Mouse (Mus musculus) thymus, adult 18-20 months (tissue): ENCODE measurements at regions not wholly inside any gene's neighbourhood (a gene's known extent, or its start where the extent isn't known, plus 50 kb on each side); places are given as distances from the start of the nearest gene placed in this dataset.

Experiments used
- DNase-seq, 2 experiments: peaks; one replicate each; pipeline ENCODE4 v3.0.0; 2022; ENCODE audit warnings: mixed read lengths in 2 of 2

DNA sequence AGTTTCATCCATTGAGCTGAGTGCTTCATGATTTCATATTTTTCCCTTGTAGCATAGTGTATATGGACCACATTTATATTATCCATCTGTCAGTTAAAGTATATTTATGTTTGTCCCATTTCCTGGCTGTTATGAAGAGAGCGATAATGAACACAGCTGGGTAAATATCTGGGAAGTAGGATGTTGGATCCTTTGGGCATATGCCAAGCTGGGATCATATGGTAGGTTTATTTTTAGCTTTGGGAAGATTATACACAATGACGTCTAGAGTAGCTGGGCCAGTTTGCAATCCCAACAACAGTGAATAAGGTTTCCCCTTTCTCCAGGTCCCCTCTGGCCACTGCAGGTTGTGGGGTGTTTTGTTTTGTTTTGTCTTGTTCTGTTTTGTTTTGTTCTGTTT lies 164.5 kb downstream of the Gm765 start:
- DNase-seq, result no peak

DNA sequence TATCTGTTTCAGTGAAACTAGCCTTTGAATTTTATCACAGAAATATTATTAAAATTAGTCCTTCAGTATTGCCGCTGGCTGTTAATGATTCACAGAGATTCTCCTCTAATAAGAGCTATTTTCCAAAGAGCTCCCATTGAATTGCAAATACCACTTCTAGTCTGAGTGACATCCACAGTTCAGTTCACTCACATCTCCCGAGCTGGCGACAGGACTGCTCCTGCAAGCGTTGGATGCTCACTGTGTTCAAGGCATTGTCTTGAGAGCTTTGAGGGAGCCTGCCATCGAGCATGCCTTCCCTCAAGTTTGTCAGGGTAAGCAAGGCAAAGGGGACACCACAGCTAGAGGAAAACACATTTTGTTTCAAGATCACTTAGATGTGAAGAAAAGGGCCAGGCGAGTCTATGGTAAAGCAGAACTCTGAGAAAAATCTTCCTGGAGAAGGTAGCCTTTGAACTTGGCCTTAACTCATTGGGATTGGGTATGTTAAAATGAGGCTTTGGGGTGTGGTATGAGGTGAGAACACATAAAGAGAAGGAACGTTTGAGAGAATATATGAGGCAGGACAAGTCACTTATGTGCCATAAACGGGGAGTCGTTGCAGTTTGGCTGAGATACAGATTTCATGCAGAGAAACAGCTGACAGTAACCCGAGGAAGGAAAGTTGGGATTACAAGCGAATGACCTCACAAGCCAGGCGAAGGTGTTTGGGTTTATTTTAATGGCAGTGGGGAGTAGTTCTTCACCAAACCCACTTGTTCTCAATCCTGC lies 193.3 kb downstream of the Gm765 start:
- no peak for DNase-seq

DNA sequence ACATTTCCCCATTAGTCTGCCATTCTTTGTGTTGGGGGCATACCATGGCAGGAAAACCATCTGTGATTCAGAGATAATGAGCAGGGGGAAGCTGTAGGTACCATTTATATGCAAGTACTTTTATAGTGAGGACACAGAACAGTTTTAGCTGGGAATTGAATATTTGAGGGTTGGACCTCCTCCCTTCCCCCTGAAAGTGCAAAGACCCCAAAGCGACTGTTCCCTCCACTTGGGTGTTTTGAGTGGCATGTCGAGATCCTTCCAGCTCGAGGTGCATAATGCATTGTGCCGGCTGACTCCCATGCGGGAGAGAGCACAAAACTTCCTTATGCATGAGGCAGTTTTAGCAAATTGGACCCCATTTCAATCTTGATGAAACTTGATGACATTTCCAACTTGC lies 194.7 kb downstream of the Gm765 start:
- DNase-seq, result no peak

DNA sequence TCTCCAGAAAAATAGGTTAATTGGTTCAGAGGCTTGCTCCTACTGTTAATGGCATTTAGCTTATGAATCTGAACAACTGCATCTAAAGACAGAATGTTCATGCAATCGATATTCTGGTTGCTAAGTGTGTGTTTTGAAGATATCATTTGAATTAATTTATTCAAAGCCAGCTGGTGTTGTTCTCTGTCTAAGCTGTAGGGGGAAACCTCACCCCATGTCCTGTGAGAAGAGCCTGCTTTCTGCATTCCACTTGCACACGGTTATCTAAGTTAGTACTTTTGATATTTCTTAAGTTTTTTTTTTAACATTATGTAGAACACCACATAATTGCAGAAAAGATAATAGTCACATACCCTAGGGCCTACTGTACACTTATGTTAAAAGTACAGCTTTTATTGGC lies 209.6 kb downstream of the Gm765 start:
- no peak for DNase-seq

DNA sequence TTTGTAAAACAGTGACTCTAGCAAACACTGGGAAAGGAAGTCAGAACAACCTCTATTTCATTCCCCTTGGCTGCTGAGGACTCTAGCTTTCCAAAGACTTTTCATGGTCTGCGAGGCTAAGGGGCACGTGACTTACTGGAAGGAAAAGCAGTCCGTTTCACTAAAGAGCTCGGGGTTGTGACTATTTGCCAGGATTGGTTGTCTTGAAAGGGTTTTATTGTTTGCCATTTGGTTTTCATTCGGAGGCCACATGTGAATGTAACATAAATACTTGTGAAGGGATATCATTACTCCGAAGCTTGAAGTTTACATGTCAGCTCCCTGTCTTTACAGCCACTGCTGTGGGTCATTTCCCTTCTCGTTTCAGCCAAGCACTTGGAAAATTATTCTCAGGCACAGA lies 217.1 kb downstream of the Gm765 start:
- no peak for DNase-seq

DNA sequence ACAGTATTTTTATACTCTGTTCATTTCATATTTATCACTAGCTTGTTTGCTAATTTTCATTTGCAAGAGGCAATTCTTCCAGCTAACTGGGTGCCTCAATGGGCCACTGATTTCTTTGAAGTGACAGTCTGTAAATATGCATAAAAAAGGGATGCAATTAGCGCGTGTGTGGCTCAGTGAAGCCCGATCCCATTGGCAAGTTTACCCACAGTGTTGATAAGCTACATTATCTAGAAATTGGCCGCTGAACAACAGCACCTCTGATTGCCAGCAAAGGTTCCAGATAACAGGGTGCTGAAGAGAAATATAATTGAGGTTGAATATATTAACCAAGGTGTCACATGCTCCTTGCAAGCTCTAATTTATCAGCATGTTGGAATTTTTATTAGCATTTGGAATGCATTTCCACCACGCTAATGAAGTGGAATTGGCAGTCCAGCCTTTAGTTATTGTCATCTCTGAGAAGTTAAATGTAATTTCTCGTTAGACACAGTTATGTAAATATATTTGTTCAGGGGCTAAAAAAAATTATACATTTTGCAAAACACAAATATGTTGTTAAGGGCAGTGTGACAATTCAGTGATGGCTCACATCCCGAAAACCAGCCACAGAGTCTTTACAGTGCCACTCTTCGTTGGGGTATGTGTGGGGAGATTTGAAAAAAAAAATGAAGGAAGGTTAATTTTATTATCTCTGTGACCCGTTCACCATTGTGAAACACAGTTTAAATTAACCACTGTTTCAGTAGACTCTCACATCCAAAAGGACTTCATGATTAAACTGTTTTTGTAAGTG lies 224.0 kb downstream of the Gm765 start:
- DNase-seq, result no peak

DNA sequence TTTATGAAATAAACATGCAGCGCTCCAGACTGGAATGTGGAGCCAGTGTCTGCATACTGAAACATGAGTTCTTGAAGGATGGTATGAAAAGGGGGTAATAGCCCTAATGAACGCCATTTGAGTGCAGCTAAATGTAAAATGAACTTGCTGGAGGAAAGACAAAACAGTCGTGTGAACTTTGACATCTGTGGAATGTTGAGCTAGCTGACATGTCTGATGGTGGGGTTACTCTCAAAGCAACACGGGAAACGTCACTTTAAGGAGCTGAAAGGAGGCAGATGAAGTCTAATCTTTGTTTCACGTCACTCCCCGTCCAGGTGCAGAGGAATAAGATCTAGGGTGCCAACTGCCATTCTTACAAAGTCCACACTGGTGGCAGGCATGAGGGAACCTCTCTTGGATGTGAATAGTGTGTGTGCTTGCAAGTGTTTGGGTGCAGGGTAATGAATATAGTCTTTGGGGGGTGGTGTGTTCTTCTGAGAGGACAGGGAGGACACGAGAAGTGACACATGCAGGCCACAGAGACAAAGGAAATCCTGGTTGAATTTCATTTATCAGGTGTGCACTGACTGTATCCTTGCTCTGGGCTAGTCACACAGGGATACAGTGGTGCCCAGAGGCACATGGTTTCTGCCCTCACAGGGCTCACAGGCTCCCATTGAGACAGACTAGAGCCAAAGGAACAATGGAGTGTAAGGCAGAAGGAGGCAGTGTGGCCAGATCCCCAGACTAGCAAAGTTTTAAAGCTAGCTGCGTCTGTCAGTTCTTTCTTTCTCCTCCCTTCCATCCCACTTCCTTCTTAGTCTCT lies 228.0 kb downstream of the Gm765 start:
- peak; percentile 23 to 64 for DNase-seq

DNA sequence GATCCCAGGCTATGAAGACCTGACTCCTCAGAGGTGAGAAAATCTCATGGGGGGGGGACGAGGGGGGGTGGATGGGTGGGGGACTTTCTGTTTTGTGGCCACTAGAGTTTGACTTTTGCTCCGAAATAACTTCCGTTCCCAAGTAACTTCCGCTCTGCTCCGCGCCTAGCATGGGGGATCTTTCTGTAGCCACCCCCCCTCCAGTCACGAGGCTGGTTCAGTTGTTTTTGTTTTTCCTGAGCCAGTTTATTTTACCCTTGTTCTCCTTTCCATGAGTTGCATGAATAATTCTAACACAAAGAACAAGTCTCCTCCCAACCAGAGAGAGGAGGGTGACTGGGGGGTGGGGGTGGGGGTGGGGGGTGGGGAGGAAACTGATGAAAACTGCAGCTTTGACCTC lies 228.8 kb downstream of the Gm765 start:
- peak; percentile 28 to 54 for DNase-seq

DNA sequence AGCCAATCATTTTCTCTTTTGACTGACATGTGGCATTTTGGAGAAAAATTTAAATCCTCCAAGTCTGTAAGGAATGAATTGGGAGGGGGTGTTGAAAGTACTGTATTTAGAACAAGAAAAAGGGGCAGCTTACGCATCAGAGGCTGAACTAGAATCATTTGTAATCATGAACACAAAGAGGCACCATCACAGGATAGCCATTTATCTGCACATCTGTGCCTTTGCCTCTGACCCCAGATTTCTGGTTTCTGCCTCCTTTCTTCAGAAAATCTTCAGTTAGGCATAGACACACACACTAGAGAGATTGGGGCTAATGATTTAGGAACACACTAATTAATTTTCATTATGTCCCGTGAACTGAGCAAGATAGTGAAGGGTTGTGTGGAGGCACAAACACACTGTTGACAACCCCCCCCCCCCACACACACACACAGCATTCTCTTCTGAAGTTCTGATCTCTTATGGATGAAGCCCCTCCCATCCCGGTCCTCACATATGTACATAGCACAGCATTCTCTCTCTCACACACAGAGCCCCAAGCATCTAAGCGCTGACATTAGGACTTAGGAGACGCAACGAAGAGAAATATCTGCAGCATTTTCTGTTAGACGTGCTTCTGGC lies 229.9 kb downstream of the Gm765 start:
- no peak for DNase-seq

DNA sequence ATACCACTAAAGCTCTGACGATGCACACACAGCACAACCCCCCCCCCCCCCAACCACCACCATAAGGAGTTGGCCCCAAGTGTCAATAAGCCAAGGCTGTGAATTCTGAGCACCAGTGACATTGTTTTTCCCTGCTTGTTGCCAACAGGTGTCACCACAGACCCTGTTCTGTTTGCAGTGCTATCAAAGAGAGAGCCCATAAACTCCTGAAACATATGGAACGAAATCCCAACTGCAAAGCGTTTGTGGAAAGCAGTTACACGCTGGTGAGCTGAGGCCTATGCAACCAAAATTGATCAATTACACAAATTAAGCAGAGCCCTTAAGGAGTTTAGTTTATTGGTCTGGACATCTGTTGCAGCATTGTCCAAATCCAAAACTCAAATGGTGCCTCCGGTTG lies 235.4 kb downstream of the Gm765 start:
- DNase-seq, result no peak

DNA sequence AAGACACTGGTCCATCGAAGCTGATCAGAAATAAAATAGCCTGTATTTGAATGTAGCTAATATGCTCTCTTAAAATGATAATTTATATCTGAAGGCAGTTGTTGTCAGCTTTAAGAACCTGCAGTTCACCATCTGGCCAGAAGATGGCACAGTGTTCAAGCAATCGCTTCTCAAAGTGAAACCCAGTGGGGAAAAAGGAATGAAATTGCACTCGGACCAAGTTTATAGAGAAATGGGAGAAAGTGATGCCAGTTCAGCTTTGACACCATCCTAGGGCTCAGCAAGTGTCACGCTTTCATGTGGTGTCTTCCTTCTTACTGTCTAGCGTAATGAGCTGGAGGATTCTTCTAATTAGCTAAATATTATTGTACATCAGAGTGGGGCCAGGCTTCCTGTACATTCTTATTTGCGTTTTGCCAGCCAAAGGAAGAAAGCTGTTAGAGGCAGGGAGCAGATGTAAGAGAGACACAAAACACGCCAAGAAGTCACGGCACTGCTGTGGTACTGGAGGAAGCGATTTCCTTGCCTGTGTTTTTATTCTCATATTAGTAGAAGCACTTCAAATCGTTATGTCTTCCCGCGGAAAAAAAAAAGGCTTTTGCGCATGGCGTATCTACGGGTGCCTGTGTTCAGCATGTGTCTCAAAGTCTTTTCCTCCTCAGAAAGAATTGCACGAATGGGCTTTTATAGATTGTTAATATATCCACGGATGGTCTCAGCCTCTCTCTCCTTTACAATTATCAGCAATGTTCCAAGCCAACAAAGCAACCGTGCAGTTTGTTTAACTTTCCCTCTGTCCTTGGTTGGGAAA lies 237.1 kb downstream of the Gm765 start:
- DNase-seq, result peak; percentile 50 to 54

DNA sequence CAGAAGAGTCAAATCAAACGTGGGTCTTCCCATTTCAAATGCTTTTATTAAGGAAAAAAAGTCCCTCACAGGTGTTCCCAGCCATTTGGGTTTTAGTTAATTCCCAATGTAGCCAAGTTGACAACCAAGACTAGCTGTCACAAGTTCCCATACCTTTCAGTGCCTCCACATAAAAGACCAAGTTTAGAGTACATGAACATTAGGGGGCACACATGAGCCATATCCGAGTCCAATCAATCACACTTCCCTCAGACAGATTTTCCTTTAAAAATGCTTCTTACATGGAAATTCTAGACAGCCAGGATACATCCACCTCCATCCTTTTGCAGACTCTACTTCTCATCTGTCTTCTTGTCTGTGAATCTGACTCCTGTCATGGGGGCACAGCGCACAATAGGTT lies 238.1 kb downstream of the Gm765 start:
- no peak for DNase-seq

DNA sequence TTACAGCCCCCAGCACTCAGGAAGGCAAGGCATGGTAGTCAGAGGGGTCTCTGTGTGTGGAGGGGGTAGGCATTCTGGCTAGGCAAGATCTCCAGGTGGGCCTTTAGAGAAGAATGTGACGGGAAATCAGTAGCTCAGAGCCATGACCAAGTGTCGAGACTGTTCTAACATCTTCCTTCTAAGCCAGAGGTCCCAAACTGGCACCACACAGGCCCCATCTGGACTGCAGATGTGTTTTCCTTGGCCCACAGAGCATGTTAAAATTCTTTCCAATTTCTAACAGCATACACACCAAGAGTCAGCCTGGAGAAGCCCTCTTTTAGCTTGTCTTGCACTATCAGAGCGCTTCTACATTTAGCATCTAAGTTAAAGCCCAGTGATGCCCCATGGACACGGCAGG lies 241.5 kb downstream of the Gm765 start:
- no peak for DNase-seq

DNA sequence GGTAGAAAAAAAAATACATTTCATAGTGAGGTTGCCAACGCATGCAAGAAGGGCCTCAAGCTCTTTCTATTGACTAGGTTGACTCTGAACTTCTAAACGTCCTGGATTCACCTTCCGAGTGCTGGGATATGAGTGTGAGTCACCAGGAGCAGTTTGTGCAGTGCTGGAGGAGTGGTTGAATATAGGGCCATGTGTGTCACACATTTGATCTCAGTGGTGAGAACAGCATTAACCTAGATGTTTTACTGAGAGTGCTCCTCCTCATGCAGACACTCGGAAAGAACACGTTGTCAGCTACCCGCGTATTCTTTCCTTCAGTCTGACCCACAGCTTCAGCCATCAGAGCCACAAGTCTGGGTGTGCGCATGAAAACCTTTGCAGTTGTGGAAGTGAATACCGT lies 243.4 kb downstream of the Gm765 start:
- no peak for DNase-seq

DNA sequence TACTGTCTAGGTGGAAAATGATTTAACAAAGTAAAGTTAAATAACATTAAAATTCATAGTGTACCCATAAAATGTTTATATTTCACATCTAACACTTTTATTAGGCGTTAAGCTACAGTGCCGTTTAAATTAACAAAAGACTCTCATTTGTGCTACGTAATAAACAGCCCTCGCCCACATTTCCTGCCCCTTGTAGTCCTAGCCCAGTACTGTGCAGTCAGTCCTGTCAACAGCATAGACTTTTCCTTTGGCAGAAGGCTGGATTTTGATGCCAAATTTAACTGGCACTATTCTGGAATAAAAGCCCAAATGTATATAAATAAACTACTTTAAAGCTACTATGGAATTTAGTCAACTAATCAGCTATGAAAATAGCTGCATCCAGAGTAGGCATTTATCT lies 247.3 kb downstream of the Gm765 start:
- no peak for DNase-seq

DNA sequence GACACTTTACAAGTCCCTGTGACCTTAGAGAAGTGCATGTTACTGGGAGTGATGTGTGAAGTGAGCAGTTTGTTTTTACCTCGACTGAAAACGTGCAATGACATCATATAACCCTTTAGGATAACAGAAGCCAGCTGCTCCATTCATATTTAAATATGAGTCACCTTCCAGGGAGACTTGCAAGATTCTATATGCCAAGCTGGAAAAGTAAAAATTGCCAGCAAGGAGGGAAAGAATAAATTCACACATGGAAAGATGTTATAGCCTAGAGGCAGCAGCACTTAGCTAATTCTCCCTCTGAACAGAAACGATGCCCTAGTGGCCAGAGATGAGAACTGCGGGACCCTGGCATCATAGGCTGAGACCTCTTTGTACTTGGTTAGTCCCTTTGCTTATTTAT lies 253.4 kb downstream of the Gm765 start:
- no peak for DNase-seq

DNA sequence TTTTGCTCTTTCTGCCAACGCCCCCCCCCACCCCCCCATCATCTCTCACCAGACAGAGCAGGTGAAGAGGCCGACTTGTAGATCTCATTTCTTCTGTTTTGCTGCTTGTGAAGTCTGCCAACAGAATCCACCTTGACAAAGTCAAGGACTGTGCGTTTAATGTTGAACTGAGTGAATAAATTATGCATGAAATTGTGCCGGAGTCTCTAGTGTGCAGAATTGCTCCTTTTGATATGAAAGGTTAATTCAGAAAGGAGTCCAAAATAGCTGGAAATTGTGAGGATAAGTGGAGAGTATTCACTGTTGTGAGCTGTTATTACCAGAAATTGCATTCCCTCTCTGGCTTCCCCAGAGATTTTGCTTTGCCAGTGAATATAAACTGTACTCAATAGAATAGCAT lies 262.5 kb downstream of the Gm765 start:
- no peak for DNase-seq
